In the genomic region with DNA sequence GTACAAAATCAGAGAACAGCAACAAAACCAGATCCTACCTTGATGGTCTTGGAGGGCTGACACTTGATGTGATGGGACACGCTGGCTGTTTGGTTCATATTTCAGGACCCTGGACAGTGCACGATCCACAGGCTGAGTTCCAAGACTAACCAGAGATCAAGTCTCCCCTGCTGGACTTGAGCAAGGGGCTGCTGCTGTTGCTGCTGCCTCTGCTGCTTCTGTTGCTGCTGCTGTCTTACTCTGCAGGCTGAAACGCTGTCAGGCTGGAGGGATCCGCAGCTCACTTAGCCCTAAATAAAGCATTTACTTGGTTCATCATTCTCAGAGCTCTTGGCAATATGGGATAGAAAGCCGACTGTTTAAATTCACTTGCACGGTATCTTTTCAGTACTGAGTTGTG, we compare ENCODE assay signal across 10 mouse cellular contexts.
DNase-seq lines count a peak whose midpoint lies in the region; ATAC-seq lines count a peak whose summit lies in the region.
"Had no signal": no experiment of that assay in that cellular context is flagged by ENCODE, and none has a peak within 500 bp of the region (broad histone marks: within the 10 kb centered on the region; RNA-seq: fewer than 3 reads in every experiment).

No protein-coding gene starts in this region.

- ATAC-seq in forebrain, embryonic 14.5 days, result no peak
- ATAC-seq in forebrain, embryonic 12.5 days (ENCODE audit: low FRiP score), result no peak
- ATAC-seq in megakaryocyte, adult 5-6 weeks (ENCODE audit: poor library complexity, severe bottlenecking), result no peak

- H3K4me1 ChIP-seq in forebrain, embryonic 14.5 days (ENCODE audit: control insufficient read depth, insufficient read depth, low read length), result no peaks in the 10 kb centered on the region
- H3K4me1 ChIP-seq in forebrain, embryonic 12.5 days, result no peaks in the 10 kb centered on the region
- H3K4me1 ChIP-seq in megakaryocyte, embryonic 14.5 days, result no peaks in the 10 kb centered on the region
- no peaks in the 10 kb centered on the region for H3K4me1 ChIP-seq in limb, embryonic 10.5 days
- H3K4me1 ChIP-seq: limb, embryonic 15.5 days had no signal

- peak; percentile 18 for DNase-seq in forebrain, embryonic 14.5 days (ENCODE audit: low spot score)
- peak; percentile 66 for DNase-seq in embryo, embryonic 10.5 days (ENCODE audit: low spot score)
- peak; percentile 65 for DNase-seq in limb, embryonic 10.5 days (ENCODE audit: low spot score)
- peak; percentile 12 for DNase-seq in yolk sac, embryonic 10.5 days (ENCODE audit: low spot score)
- no peak for DNase-seq in urinary bladder, adult 18-20 months (ENCODE audit: low spot score in 2 of 2)

- H3K9ac ChIP-seq in forebrain, embryonic 14.5 days (ENCODE audit: low read length), result no peak overlapping the region
- H3K9ac ChIP-seq in forebrain, embryonic 12.5 days, result no peak overlapping the region
- H3K9ac ChIP-seq: limb, embryonic 15.5 days had no signal

- H3K27me3 ChIP-seq in forebrain, embryonic 14.5 days (replicated peaks; ENCODE audit: control insufficient read depth, insufficient read depth, low read length), result no peaks in the 10 kb centered on the region
- H3K27me3 ChIP-seq in forebrain, embryonic 12.5 days, result no peaks in the 10 kb centered on the region
- no peaks in the 10 kb centered on the region for H3K27me3 ChIP-seq in megakaryocyte, embryonic 14.5 days (replicated peaks)
- no peaks in the 10 kb centered on the region for H3K27me3 ChIP-seq in limb, embryonic 10.5 days (ENCODE audit: low read depth, poor library complexity, severe bottlenecking)
- H3K27me3 ChIP-seq: limb, embryonic 15.5 days had no signal

- H3K27ac ChIP-seq in forebrain, embryonic 14.5 days (ENCODE audit: low read depth, low read length), result no peak overlapping the region
- no peak overlapping the region for H3K27ac ChIP-seq in forebrain, embryonic 12.5 days
- H3K27ac ChIP-seq in limb, embryonic 10.5 days, result no peak overlapping the region
- H3K27ac ChIP-seq: limb, embryonic 15.5 days had no signal

- 58% methylated on average over 6 of the region's 6 CpGs for WGBS in forebrain, embryonic 14.5 days
- WGBS in forebrain, embryonic 12.5 days, result 63% methylated on average over 6 of the region's 6 CpGs
- 61% methylated on average over 6 of the region's 6 CpGs for WGBS in limb, embryonic 10.5 days

- H3K4me3 ChIP-seq in forebrain, embryonic 14.5 days (ENCODE audit: low read depth, low read length), result no peak overlapping the region
- H3K4me3 ChIP-seq in forebrain, embryonic 12.5 days (replicated peaks), result no peak overlapping the region
- H3K4me3 ChIP-seq in megakaryocyte, embryonic 14.5 days (replicated peaks), result peak overlapping the region; percentile 7
- H3K4me3 ChIP-seq in limb, embryonic 10.5 days, result no peak overlapping the region
- H3K4me3 ChIP-seq: erythroblast, embryonic 14.5 days; limb, embryonic 15.5 days had no signal

- no peaks in the 10 kb centered on the region for H3K9me3 ChIP-seq in forebrain, embryonic 14.5 days (replicated peaks; ENCODE audit: control insufficient read depth, low read length)
- H3K9me3 ChIP-seq in forebrain, embryonic 12.5 days, result no peaks in the 10 kb centered on the region
- peaks cover 4% of the 10 kb centered on the region; the same call in 1 of the 2 replicates for H3K9me3 ChIP-seq in megakaryocyte, embryonic 14.5 days
- no peaks in the 10 kb centered on the region for H3K9me3 ChIP-seq in limb, embryonic 10.5 days (replicated peaks)
- H3K9me3 ChIP-seq: limb, embryonic 15.5 days had no signal

- no peaks in the 10 kb centered on the region for H3K36me3 ChIP-seq in forebrain, embryonic 14.5 days (ENCODE audit: control insufficient read depth, insufficient read depth, low read length)
- H3K36me3 ChIP-seq in forebrain, embryonic 12.5 days (replicated peaks), result no peaks in the 10 kb centered on the region
- H3K36me3 ChIP-seq in megakaryocyte, embryonic 14.5 days (replicated peaks; ENCODE audit: low read length), result no peaks in the 10 kb centered on the region
- no peaks in the 10 kb centered on the region for H3K36me3 ChIP-seq in limb, embryonic 10.5 days
- H3K36me3 ChIP-seq: limb, embryonic 15.5 days had no signal

- no peak overlapping the region for H3K4me2 ChIP-seq in forebrain, embryonic 14.5 days (ENCODE audit: low read length)
- no peak overlapping the region for H3K4me2 ChIP-seq in forebrain, embryonic 12.5 days
- H3K4me2 ChIP-seq: limb, embryonic 15.5 days had no signal

Comparison
In these comparisons a context has a peak if more than half of its experiments do, and no peak if none do; other contexts are left out.
1. DNase-seq: peak in forebrain, embryonic 14.5 days (single experiment), embryo, embryonic 10.5 days (single experiment), limb, embryonic 10.5 days (single experiment) and yolk sac, embryonic 10.5 days (single experiment); none in urinary bladder, adult 18-20 months (0 of 2).